Mouse (Mus musculus) megakaryocyte progenitor cell, adult 5-6 weeks (primary cell): ENCODE measurements at regions not wholly inside any gene's neighbourhood (a gene's known extent, or its start where the extent isn't known, plus 50 kb on each side); places are given as distances from the start of the nearest gene placed in this dataset.

Source experiments
- ATAC-seq: replicated peaks from 2 replicates; pipeline ENCODE4 v1.8.0; 2016; ENCODE audit warnings: mild to moderate bottlenecking, moderate TSS enrichment, inconsistent platforms; ENCODE audit not compliant: poor library complexity

DNA sequence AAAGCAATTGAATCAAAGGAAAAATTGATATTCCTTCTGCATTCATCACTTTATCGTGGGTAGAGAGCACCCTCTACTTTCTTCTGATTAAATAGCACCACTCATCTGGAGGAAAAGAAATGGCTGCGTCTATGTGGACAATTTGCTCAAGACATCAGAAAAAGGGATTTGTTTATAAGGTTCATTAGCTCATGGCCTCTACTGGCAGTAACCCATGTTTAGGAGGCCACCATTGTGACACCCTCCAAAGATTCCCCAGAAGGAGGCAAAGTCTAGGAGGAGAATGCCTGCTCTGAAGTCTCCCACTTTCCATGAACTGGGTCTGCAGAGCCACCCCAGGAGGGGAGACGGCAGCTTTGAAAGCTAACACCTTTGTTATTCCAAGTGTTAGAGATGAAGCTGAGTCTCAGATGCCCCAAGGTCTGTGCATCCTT, 147.2 kb upstream of the Plscr5 start:
- ATAC-seq: no peak

- no peak for ATAC-seq
Measured at GRCm38 (mm10) chr9:92044161-92044560, 148.6 kb upstream of the Plscr5 start.

- ATAC-seq: no peak
Measured at GRCm38 (mm10) chr9:92016521-92016920, 176.2 kb upstream of the Plscr5 start.

DNA sequence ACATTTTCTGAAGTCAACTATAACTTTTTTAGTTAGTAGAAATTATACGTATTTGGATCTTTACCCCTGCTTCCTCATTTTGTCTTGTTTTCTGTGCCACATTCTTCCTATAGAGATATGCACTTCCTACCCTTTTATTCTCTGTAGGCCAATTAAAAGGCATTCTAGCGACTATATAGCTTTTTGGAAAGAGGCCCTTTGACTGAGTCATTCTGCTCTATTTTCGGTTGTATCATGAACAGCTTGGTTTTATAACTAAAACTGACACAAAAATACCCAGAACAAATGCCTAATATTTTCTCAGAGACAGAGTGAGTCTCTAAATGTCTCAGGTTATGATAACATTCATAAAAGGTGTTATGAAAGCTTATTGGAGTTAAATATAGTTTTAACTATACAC, 176.8 kb upstream of the Plscr5 start:
- ATAC-seq: no peak

DNA sequence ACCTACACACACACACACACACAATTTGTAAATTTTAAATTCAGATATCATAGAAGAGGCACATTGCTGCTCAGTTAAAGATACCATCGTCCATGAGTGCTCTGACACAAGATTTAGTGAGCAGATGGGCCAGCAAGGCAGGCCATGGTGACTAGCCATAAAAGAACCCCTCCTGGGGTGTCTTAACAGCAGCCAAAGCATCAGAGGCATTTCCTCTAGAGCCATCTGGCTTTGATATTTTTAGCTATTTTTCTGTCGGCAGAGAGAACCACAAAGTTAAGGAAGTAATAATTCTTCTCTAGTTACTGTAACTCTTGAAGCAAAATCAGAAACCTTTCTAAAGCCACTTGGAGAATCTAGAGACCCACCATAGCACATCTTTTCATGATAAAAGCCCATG, 204.5 kb upstream of the Plscr5 start:
- peak; percentile 87 for ATAC-seq

DNA sequence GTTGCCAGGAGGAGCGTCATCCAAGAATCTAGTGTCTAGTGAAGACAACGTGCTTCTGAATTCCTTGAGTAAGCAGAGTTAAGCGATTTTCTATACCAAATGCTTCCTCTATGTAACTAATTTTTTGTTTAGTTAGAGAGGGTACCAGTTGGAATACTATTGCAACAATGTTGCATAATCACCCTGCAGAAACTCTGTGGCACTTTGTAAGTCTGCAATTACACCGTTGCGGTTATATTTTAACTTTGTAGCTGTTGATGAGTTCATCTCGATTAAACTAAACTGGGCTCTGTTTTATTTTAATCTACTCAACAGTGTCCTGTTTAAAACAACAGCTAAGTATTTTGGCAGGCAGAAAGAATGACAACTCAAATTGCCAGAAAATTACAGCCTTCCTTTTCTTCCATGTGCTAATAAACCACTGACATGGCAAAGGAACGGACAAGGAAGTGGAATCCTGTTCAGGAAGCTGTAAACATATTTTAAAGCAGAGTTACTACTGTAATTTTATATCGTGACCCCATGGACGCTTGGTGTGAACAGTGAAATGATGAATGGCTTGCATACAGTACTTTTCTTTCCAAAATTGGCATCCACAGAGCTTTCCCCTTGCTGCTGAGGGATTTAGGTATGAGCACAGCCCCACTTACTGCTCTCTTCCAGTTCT, 210.6 kb upstream of the Plscr5 start:
- ATAC-seq: peak; percentile 87

DNA sequence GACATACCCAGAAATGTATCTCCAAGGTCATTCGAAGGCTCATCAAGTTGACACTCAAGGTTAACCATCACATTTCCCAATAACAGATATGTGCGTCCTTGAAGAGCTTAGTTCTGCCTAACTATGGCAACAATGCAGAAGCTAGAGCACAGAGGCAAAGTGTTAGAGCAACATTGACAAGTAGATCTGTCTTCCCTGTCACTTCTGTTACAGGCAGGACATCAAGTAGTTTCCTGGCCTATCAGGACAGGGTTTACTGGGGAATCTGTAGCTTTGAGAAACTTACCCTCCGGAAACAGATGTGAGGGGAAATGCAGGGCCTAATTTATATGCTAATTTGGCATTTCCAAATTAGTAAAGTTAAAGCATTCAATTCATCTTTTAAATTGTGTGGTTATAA, 211.2 kb upstream of the Plscr5 start:
- peak; percentile 78 for ATAC-seq

DNA sequence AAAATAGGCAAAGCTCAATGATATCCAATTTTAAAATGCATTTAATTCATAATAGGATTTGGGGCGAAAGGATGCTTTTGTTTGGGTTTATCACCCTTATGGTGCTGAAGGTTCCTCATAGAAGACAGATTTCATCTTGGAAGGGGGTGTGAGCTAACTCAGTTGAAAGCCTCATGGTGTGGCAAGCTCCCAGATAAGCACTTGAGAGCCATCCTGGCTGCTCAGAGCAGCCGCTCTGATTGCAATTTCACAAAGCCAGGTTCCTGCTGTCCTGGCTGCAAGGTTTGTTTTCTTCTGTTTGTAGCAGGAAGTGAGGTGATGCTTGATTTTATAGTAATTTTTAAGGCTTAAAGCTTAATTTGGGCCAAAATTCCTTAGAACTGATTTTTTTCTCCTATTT, 228.7 kb upstream of the Plscr5 start:
- ATAC-seq: no peak

DNA sequence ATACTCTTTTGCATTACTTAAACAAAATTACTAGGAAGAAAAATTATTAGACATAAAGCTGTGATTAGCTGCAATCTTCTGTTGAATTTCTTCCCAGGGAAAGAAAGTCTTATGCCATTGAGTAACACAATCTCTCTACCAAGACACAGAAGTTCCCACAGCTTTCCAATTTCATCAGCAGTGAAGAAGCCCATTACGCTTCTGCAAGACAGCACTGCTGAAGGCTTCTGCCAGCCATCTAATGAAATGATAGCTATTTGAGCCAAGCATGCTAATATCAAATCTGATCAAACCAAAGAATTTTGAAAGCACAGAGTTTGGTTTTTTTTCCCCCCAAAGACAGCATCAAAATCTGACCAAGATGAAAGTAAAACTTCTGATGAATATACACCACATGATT, 230.0 kb upstream of the Plscr5 start:
- ATAC-seq: no peak

DNA sequence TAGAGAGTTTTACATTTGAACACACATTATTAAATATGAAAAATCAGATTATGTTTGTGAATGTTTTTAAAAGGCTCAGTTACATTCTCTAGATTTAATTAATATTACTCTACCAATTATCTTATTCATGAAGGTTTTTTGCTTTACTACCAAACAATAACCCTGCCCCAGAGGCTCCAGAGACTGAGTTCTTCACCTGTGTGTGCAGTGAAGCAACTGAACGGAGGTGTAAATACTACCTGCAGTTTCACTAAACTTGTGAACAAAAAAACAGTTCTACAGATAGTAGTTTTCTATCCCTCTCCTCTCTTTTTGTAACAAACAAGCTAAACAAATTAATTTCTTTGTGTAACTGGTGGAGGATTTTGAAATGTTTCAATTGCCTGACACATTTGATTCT, 231.1 kb upstream of the Plscr5 start:
- ATAC-seq: no peak

DNA sequence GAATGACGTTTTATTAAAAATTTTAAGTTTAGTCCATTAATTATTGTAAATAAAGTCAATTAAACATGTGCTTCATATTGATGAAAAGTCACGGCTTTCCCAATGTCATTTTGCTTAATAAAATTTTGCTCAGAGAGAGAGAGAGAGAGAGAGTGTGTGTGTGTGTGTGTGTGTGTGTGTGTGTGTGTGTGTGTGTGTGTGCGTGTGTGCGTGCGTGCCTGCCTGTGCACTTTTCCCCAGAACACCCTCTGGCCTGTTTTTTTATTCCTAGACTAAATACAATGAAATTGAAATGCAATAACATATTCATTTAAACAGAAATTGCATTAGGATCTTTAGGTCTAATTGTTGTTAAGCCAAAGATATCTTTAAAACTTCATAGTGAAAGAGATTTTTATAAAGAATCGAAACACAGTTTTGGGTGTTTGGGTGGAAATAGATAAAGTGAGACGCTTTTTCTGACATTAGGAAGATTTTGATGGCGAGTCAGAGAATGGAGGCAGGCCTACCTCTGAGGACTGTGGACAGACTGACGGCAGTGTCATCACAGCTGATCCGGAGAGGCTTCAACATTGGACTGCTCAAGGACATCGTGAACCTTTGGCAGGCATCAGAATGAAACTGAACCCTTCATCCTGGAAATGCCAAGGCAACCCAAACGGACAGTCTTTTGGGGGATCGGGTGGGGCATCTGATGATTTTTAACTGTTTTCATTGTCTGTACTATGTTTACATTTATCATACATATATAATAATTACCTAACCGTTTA, 232.0 kb upstream of the Plscr5 start:
- no peak for ATAC-seq

- no peak for ATAC-seq
Measured at GRCm38 (mm10) chr9:91959592-91959991, 233.1 kb upstream of the Plscr5 start.

DNA sequence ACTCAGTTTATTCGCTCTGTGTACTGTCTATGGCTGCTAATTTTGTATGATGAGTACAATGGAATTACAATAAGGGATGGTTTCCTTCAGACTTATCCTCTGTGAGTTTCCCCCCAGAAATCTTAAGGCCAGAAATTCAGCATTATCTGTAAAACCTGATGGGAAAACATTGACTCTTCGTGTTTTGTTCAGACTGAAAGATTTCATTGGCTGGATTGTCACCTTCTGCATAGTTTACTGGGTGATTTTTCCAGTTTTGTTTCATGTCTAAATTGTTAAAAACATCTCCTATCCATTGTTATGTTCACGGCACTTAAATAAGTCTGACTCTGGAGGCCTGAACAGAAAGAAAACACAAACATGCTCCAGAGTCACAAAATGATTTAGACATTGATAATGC, 233.7 kb upstream of the Plscr5 start:
- ATAC-seq: no peak

GRCm38 (mm10) chr9:91958421-91958820, 234.3 kb upstream of the Plscr5 start:
- ATAC-seq: peak; percentile 91

DNA sequence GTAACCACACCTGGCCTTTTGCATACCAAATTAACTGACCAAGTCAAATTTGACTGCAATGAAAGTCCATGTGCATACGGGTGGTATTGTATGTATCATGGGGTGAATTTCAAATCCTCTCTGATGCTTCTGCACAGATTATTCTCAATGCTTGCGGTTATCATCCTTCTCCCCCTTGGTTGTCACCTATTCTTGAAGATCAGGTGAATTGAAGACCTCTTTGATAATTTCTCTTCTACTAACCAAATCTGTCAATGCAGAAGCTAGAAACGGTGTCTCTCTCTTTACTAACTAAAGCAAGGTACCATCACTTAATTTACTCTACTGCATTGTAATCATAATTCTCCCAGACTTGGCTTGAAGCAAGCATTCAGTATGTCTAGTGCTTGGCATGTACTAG, 235.7 kb upstream of the Plscr5 start:
- ATAC-seq: no peak

DNA sequence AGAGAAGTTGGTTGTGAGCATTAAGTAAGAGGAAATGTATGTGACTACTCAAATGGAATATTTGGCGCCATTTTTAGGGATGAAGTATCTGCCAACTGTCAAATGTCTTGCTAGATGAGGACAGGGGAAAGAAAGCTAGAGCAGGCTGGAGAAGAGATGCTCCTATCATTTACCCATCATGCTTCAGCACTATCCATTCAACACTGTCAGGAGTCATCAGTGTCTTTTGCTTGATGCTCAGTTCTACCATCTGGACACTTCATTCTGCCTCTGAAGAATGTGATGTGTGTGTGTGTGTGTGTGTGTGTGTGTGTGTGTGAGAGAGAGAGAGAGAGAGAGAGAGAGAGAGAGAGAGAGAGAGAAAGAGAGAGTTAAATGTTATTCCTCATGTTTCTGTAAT, 244.0 kb upstream of the Plscr5 start:
- ATAC-seq: no peak

GRCm38 (mm10) chr9:91942001-91942400, 250.7 kb upstream of the Plscr5 start:
- no peak for ATAC-seq

GRCm38 (mm10) chr9:91938729-91939128, 254.0 kb upstream of the Plscr5 start:
- no peak for ATAC-seq

DNA sequence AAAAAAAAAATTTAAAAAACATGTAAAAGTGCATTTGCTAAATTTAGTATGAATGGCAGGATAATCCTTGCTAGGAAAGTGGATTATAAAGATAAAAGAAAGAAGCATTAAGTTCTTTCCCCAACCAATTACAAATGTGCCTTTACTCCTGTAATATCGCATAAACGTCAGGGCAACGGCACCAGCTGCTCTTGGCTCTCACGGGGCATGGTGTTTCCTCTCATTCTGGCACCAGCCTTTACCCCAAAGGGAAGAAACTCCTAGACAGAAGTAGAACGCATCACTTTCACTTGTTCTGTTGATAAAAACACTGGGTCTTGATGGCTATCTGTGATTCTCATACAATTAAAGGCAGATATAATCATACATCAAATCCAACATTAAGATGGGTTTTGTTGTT, 288.7 kb upstream of the Plscr5 start:
- no peak for ATAC-seq

DNA sequence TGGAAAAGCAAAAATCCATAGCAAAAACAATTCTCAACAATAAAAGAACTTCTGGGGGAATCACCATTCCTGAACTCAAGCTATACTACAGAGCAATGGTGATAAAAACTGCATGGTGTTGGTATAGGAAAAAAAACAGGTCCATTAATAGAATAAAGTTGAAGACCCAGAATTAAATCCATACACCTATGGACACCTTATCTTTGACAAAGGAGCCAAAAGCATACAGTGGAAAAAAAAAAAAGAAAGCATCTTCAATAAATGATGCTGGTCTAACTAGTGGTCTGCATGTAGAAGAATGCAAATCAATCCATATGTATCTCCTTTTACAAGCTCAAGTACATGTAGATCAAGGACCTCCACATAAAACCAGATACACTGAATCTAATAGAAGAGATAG, 291.8 kb upstream of the Plscr5 start:
- no peak for ATAC-seq

GRCm38 (mm10) chr9:91876823-91877222, 315.9 kb upstream of the Plscr5 start:
- no peak for ATAC-seq

- ATAC-seq: no peak
Measured at GRCm38 (mm10) chr9:91831556-91831955, 361.2 kb upstream of the Plscr5 start.
